27 mouse cellular contexts compared by ENCODE assay signal in genomic region chr10:59566968-59567367, GRCm38 (mm10). TPM values are rescaled to one million over a fixed set of nuclear protein-coding genes. Genes with fewer than 3 reads are reported as not detected.
DNase-seq lines count a peak whose midpoint lies in the region; ATAC-seq and TF ChIP-seq lines count a peak whose summit lies in the region.
"Had no signal": no experiment of that assay in that cellular context is flagged by ENCODE, and none has a peak within 500 bp of the region (broad histone marks: within the 10 kb centered on the region; RNA-seq: fewer than 3 reads in every experiment).

No protein-coding gene starts in this region.

- 89% methylated on average over 13 of the region's 13 CpGs for WGBS in embryonic facial prominence, embryonic 12.5 days
- WGBS in embryonic facial prominence, embryonic 10.5 days = 94% methylated on average over 13 of the region's 13 CpGs
- 96% methylated on average over 13 of the region's 13 CpGs for WGBS in limb, embryonic 10.5 days

- DNase-seq in embryonic facial prominence, embryonic 10.5 days (ENCODE audit: low spot score) = no peak
- peak; percentile 49 to 57 for DNase-seq in left cerebral cortex, postnatal 14 days (ENCODE audit: low spot score in 2 of 2)
- no peak for DNase-seq in left cerebral cortex, adult 2 months (ENCODE audit: extremely low spot score in 1 of 2, low spot score in 2 of 2)
- DNase-seq in limb, embryonic 10.5 days (ENCODE audit: low spot score) = no peak
- DNase-seq in right cerebral cortex, postnatal 10 days (ENCODE audit: low spot score in 2 of 2) = peak; percentile 64 to 78
- no peak for DNase-seq in kidney, postnatal 14 days
- DNase-seq in embryo, embryonic 9.5 days (ENCODE audit: extremely low spot score) = no peak
- DNase-seq: adrenal gland, adult 2 months; cerebellum, adult 8-10 months; gastrocnemius, postnatal 10 days; heart, adult 18-20 months; kidney, adult 18-20 months; kidney, postnatal 10 days; lung, adult 18-20 months; lung, postnatal 14 days; thymus, postnatal 14 days had no signal

- no peak overlapping the region for H3K9ac ChIP-seq in embryonic facial prominence, embryonic 12.5 days
- H3K9ac ChIP-seq: embryonic facial prominence, embryonic 13.5 days; neural tube, embryonic 13.5 days had no signal

- H3K27me3 ChIP-seq in embryonic facial prominence, embryonic 12.5 days = no peaks in the 10 kb centered on the region
- H3K27me3 ChIP-seq in embryonic facial prominence, embryonic 10.5 days (replicated peaks; ENCODE audit: low read depth, poor library complexity, severe bottlenecking) = no peaks in the 10 kb centered on the region
- no peaks in the 10 kb centered on the region for H3K27me3 ChIP-seq in limb, embryonic 10.5 days (ENCODE audit: low read depth, poor library complexity, severe bottlenecking)
- H3K27me3 ChIP-seq: embryonic facial prominence, embryonic 13.5 days; neural tube, embryonic 13.5 days had no signal

- no peak overlapping the region for H3K4me3 ChIP-seq in embryonic facial prominence, embryonic 12.5 days
- H3K4me3 ChIP-seq in embryonic facial prominence, embryonic 10.5 days = no peak overlapping the region
- H3K4me3 ChIP-seq in left cerebral cortex, adult 2 months = no peak overlapping the region
- H3K4me3 ChIP-seq in limb, embryonic 10.5 days = no peak overlapping the region
- H3K4me3 ChIP-seq: embryonic facial prominence, embryonic 13.5 days; neural tube, embryonic 13.5 days had no signal

- no peak overlapping the region for H3K27ac ChIP-seq in embryonic facial prominence, embryonic 12.5 days
- H3K27ac ChIP-seq in embryonic facial prominence, embryonic 10.5 days (replicated peaks) = no peak overlapping the region
- no peak overlapping the region; the same call in 1 of the 2 replicates for H3K27ac ChIP-seq in left cerebral cortex, adult 2 months
- H3K27ac ChIP-seq in limb, embryonic 10.5 days = peak overlapping the region; percentile 71
- H3K27ac ChIP-seq: embryonic facial prominence, embryonic 13.5 days; neural tube, embryonic 13.5 days had no signal

- H3K9me3 ChIP-seq in embryonic facial prominence, embryonic 12.5 days = no peaks in the 10 kb centered on the region
- H3K9me3 ChIP-seq in embryonic facial prominence, embryonic 10.5 days = peaks cover 3% of the 10 kb centered on the region; the same call in 1 of the 2 replicates
- H3K9me3 ChIP-seq in limb, embryonic 10.5 days (replicated peaks) = no peaks in the 10 kb centered on the region
- H3K9me3 ChIP-seq: embryonic facial prominence, embryonic 13.5 days; neural tube, embryonic 13.5 days had no signal

- H3K4me1 ChIP-seq in embryonic facial prominence, embryonic 12.5 days = peaks cover 11% of the 10 kb centered on the region
- peaks cover 17% of the 10 kb centered on the region for H3K4me1 ChIP-seq in embryonic facial prominence, embryonic 10.5 days
- H3K4me1 ChIP-seq in limb, embryonic 10.5 days = peaks cover 64% of the 10 kb centered on the region

- no peak for TF ChIP-seq CTCF in left cerebral cortex, adult 2 months (IDR thresholded peaks at IDR 0.05)

- ATAC-seq in embryonic facial prominence, embryonic 12.5 days (ENCODE audit: insufficient number of reproducible peaks, insufficient read depth, low FRiP score, low TSS enrichment) = 0 out of 2 replicates have a peak, but pooled peaks have one; percentile 22
- ATAC-seq: hindbrain, embryonic 16.5 days had no signal

- H3K36me3 ChIP-seq in embryonic facial prominence, embryonic 12.5 days = no peaks in the 10 kb centered on the region
- no peaks in the 10 kb centered on the region for H3K36me3 ChIP-seq in embryonic facial prominence, embryonic 10.5 days (replicated peaks)
- H3K36me3 ChIP-seq in limb, embryonic 10.5 days = no peaks in the 10 kb centered on the region
- H3K36me3 ChIP-seq: embryonic facial prominence, embryonic 13.5 days; neural tube, embryonic 13.5 days had no signal

- intact Hi-C loops in left cerebral cortex, postnatal 14 days (cut with DNase I) = no loop called here
- intact Hi-C loops in left cerebral cortex, adult 2 months (cut with DNase I) = no loop called here

- no peak overlapping the region for H3K4me2 ChIP-seq in embryonic facial prominence, embryonic 12.5 days (replicated peaks)
- H3K4me2 ChIP-seq: embryonic facial prominence, embryonic 13.5 days; liver, embryonic 11.5 days; neural tube, embryonic 13.5 days had no signal

RNA-seq across cellular contexts. Expression of gene Gm10322, which starts 48.9 kb away (rescaled TPM):
- not detected in 2 replicates for polyA plus RNA-seq in embryonic facial prominence, embryonic 12.5 days (2016; fragmentation: Nextera tagmentation; extraction: Ambion mirVana)
- polyA plus RNA-seq in embryonic facial prominence, embryonic 10.5 days (2016; fragmentation: Nextera tagmentation; extraction: Ambion mirVana) = not detected in 2 replicates
- not detected for total RNA-seq in left cerebral cortex, postnatal 14 days (2021)
- total RNA-seq in left cerebral cortex, adult 2 months (2021) = not detected
- polyA plus RNA-seq in limb, embryonic 10.5 days (2016; fragmentation: Nextera tagmentation; extraction: Ambion mirVana) = not detected in 2 replicates
- total RNA-seq: adrenal gland, adult 2 months; common myeloid progenitor, adult 5-6 weeks; gastrocnemius, postnatal 10 days; heart, adult 18-20 months; hematopoietic stem cell, adult 5-6 weeks; layer of hippocampus, adult 8-10 months; left cerebral cortex, adult 18-20 months; monocyte, adult 5-6 weeks had no signal
- polyA plus RNA-seq: adrenal gland, adult 2 months; embryonic facial prominence, embryonic 13.5 days; heart, embryonic 16.5 days; hindbrain, embryonic 16.5 days; liver, embryonic 11.5 days; neural tube, embryonic 13.5 days had no signal

RNA-seq across cellular contexts. Expression of gene Mcu, which starts 49.5 kb away (rescaled TPM):
- 30.9 and 32.8 TPM in 2 replicates for polyA plus RNA-seq in embryonic facial prominence, embryonic 12.5 days (2016; fragmentation: Nextera tagmentation; extraction: Ambion mirVana)
- polyA plus RNA-seq in embryonic facial prominence, embryonic 10.5 days (2016; fragmentation: Nextera tagmentation; extraction: Ambion mirVana) = 17.4 and 19.4 TPM in 2 replicates
- total RNA-seq in left cerebral cortex, postnatal 14 days (2021) = 10 to 100 TPM; 48.0 to 48.6 TPM
- 10 to 100 TPM; 33.9 to 37.1 TPM for total RNA-seq in left cerebral cortex, adult 2 months (2021)
- 17.4 and 28.3 TPM in 2 replicates for polyA plus RNA-seq in limb, embryonic 10.5 days (2016; fragmentation: Nextera tagmentation; extraction: Ambion mirVana)

Comparison
In these comparisons a context has a peak if more than half of its experiments do, and no peak if none do; other contexts are left out.
1. DNase-seq: peak in left cerebral cortex, postnatal 14 days (2 of 2) and right cerebral cortex, postnatal 10 days (2 of 2); none in embryonic facial prominence, embryonic 10.5 days (single experiment), left cerebral cortex, adult 2 months (0 of 2), limb, embryonic 10.5 days (single experiment), kidney, postnatal 14 days (single experiment) and embryo, embryonic 9.5 days (single experiment).